Comparison of ENCODE assay signal across 14 mouse cellular contexts in the genomic region with DNA sequence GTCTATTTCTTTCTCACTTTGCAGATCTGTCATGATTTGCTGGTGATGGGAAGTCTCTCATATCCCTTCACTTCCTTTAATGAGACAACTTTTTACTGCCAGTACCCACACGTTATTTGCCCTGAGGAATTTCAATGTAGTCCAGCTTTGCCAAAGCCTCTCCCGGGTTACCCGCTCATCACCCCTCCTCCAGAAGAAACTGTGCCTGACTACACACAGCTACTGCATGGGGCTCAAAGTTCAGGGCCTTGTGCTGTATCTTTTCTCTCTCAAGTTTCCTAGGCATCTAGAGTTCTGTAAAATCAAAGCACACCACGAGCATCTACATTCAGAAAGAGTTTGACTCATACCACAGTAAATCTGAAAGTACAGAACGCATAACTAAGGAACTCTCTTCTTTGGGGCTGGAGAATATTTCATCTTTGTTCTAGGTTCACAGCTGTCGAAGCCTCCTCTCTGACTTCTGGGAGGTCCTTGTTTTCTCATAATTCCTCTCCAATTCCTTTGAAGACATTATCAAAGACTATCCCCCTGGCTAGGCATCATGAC.
"Had no signal": no experiment of that assay in that cellular context is flagged by ENCODE, and none has a peak within 500 bp of the region (broad histone marks: within the 10 kb centered on the region; RNA-seq: fewer than 3 reads in every experiment).

No protein-coding gene starts in this region.

- H3K4me2 ChIP-seq: limb, embryonic 13.5 days; midbrain, embryonic 13.5 days; neural tube, embryonic 15.5 days had no signal

- H3K27ac ChIP-seq: kidney, postnatal 0 days; layer of hippocampus, adult 2 months; limb, embryonic 13.5 days; liver, embryonic 14.5 days; midbrain, embryonic 13.5 days; neural tube, embryonic 15.5 days; stomach, postnatal 0 days had no signal

- ATAC-seq: midbrain, embryonic 13.5 days had no signal

- H3K36me3 ChIP-seq: limb, embryonic 13.5 days; midbrain, embryonic 13.5 days; neural tube, embryonic 15.5 days had no signal

- H3K9me3 ChIP-seq: limb, embryonic 13.5 days; midbrain, embryonic 13.5 days; neural tube, embryonic 15.5 days had no signal

- H3K27me3 ChIP-seq: limb, embryonic 13.5 days; midbrain, embryonic 13.5 days; neural tube, embryonic 15.5 days had no signal

- DNase-seq: left cerebral cortex, postnatal 4 days; lung, adult 18-20 months; lung, postnatal 36 days; right cerebral cortex, adult 18-20 months; right cerebral cortex, postnatal 25 days; thymus, postnatal 4 days had no signal

- H3K9ac ChIP-seq: limb, embryonic 13.5 days; liver, embryonic 14.5 days; midbrain, embryonic 13.5 days; neural tube, embryonic 15.5 days had no signal

- H3K4me1 ChIP-seq: limb, embryonic 13.5 days; midbrain, embryonic 13.5 days; neural tube, embryonic 15.5 days had no signal

- H3K4me3 ChIP-seq: layer of hippocampus, adult 2 months; limb, embryonic 13.5 days; midbrain, embryonic 13.5 days; myocyte; neural tube, embryonic 15.5 days had no signal
